Mouse (Mus musculus): ENCODE measurements at regions not wholly inside any gene's neighbourhood (a gene's known extent, or its start where the extent isn't known, plus 50 kb on each side); places are given as distances from the start of the nearest gene placed in this dataset.

DNA sequence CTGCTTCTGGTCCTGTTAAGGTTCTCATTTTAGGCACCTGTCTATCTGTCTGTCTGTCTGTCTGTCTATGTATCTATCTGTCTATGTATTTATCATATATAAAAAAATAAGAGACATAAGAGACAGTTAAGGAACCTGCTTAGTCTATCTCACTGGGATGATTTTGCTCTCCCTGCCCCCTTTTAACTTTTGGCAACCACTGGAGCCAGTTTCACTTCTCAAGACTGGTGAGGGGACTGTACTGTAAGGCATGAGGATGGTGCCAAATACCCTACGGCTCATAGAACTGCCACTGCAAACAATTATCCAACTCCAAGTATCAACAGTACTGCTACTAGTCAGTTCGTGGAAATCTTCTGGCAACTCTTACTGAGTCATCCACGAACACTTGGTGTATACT lies 111.2 kb upstream of the Zfp648 start:
- H3K9ac ChIP-seq (ENCODE audit: low read length), result no peak overlapping the region
- H3K27me3 ChIP-seq (ENCODE audit: control insufficient read depth, insufficient read depth, low read length), result no peaks in the 10 kb centered on the region
- 0 out of 2 replicates have a peak, but pooled peaks cover 3% of the 10 kb centered on the region for H3K9me3 ChIP-seq (replicated peaks; ENCODE audit: control insufficient read depth, low read length)
- H3K4me1 ChIP-seq (ENCODE audit: control insufficient read depth, insufficient read depth, low read length), result peaks cover 13% of the 10 kb centered on the region
- no peak overlapping the region for H3K4me3 ChIP-seq (ENCODE audit: low read length)
- no peak overlapping the region for H3K27ac ChIP-seq (ENCODE audit: low read length)
- no peak for ATAC-seq (replicated peaks; ENCODE audit: extremely low read depth, insufficient read depth, low FRiP score)
- WGBS, result 77% methylated on average over 3 of the region's 3 CpGs
- no peaks in the 10 kb centered on the region for H3K36me3 ChIP-seq (ENCODE audit: control insufficient read depth, insufficient read depth)
- no peak overlapping the region for H3K4me2 ChIP-seq (ENCODE audit: low read depth, low read length)

DNA sequence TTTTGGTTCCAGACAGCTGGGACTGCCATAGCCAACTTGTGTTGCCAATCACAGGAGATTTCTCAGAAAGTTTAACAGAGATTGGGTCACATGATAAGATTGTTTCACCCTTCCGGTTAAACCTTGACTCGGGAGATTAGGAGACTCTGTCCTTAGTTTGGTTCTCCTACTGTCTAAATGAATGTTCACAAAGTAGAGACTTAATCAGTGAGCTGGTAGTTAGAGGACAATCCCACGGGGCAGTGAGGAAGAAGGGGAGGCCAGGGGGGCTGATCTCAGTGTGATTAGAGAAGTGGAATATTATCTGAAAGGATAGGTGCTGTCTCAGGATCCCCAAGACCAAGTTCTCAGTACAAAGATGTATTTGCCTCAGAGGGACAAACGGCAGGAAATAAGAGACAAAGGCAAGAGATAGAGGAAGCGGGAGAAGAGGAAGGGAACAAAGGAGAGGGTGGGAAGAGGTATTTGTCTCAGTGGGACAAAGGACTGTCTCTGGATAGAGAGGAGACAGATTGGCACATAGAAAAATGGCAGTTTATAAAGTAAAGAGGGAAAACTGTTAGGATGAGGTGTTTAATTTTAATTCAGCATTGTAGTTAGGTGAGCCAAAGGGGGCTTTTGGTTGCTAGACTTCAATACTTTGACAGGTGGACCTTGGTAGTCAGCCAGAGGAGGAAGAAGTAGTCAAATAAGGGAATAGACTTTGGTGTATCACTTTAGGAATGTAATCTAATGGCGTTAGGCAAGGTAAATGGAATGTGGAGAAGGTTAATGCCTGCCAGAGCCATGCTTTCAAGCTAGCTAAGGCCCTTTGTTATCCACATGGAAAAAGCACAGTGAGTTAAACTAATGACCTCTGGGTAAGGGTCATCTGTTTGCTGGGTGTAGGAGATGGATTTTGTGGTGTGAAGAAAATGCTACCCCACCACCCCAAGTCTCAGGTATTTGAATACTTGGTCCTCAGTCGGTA lies 110.2 kb upstream of the Zfp648 start:
- Histone ChIP-seq H3K4me2 (ENCODE audit: low read depth, low read length) (no peak overlapping the region), H3K36me3 (ENCODE audit: control insufficient read depth, insufficient read depth) (no peaks in the 10 kb centered on the region), H3K27ac (ENCODE audit: low read length) (peak overlapping the region; percentile 14; the same call in 1 of the 2 replicates), H3K4me3 (ENCODE audit: low read length) (no peak overlapping the region), H3K4me1 (ENCODE audit: control insufficient read depth, insufficient read depth, low read length) (peaks cover 13% of the 10 kb centered on the region), H3K9ac (ENCODE audit: low read length) (no peak overlapping the region), H3K9me3 (replicated peaks; ENCODE audit: control insufficient read depth, low read length) (0 out of 2 replicates have a peak, but pooled peaks cover 3% of the 10 kb centered on the region), H3K27me3 (ENCODE audit: control insufficient read depth, insufficient read depth, low read length) (no peaks in the 10 kb centered on the region)
- 45% methylated on average over 7 of the region's 7 CpGs for WGBS
- ATAC-seq (replicated peaks; ENCODE audit: extremely low read depth, insufficient read depth, low FRiP score), result peak; percentile 49; the same call in 1 of the 2 replicates

DNA sequence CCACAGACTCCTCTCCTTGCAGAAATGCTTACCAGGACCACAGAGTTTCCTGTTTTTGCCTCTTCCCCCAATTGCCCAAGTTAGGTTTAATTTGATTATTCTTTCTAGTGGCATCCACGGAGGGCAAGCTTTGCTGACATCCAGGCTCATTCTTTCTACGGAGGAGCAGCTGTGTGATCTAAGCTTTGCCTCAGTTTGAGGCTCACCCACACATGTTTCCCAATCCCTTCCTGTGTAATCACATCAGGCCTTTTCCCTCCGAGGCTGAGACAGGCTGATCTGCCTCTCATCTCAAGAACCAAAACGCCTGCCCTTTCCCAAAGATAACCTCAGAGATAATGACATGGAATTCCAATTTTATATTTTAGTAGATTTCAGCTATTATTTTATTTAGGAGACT lies 107.4 kb upstream of the Zfp648 start:
- Histone ChIP-seq H3K9me3 (replicated peaks; ENCODE audit: control insufficient read depth, low read length) (no peaks in the 10 kb centered on the region), H3K4me1 (ENCODE audit: control insufficient read depth, insufficient read depth, low read length) (peaks cover 13% of the 10 kb centered on the region), H3K4me2 (ENCODE audit: low read depth, low read length) (no peak overlapping the region), H3K27ac (ENCODE audit: low read length) (no peak overlapping the region), H3K27me3 (ENCODE audit: control insufficient read depth, insufficient read depth, low read length) (no peaks in the 10 kb centered on the region), H3K9ac (ENCODE audit: low read length) (no peak overlapping the region), H3K4me3 (ENCODE audit: low read length) (no peak overlapping the region), H3K36me3 (ENCODE audit: control insufficient read depth, insufficient read depth) (no peaks in the 10 kb centered on the region)
- WGBS, result 68% methylated on average over 4 of the region's 4 CpGs
- ATAC-seq (replicated peaks; ENCODE audit: extremely low read depth, insufficient read depth, low FRiP score), result no peak

- H3K27me3 ChIP-seq (ENCODE audit: control insufficient read depth, insufficient read depth, low read length), result no peaks in the 10 kb centered on the region
- no peaks in the 10 kb centered on the region for H3K9me3 ChIP-seq (replicated peaks; ENCODE audit: control insufficient read depth, low read length)
- H3K36me3 ChIP-seq (ENCODE audit: control insufficient read depth, insufficient read depth), result no peaks in the 10 kb centered on the region
- H3K4me3 ChIP-seq (ENCODE audit: low read length), result no peak overlapping the region
- WGBS, result 60% methylated on average over 5 of the region's 5 CpGs
- H3K4me1 ChIP-seq (ENCODE audit: control insufficient read depth, insufficient read depth, low read length), result peaks cover 13% of the 10 kb centered on the region
- no peak for ATAC-seq (replicated peaks; ENCODE audit: extremely low read depth, insufficient read depth, low FRiP score)
- no peak overlapping the region for H3K4me2 ChIP-seq (ENCODE audit: low read depth, low read length)
- no peak overlapping the region for H3K9ac ChIP-seq (ENCODE audit: low read length)
- H3K27ac ChIP-seq (ENCODE audit: low read length), result no peak overlapping the region
Observed at GRCm38 (mm10) chr1:154094357-154094756, 106.6 kb upstream of the Zfp648 start.

- Histone ChIP-seq H3K4me1 (ENCODE audit: control insufficient read depth, insufficient read depth, low read length) (peaks cover 5% of the 10 kb centered on the region), H3K9ac (ENCODE audit: low read length) (no peak overlapping the region), H3K27me3 (ENCODE audit: control insufficient read depth, insufficient read depth, low read length) (no peaks in the 10 kb centered on the region), H3K36me3 (ENCODE audit: control insufficient read depth, insufficient read depth) (no peaks in the 10 kb centered on the region), H3K9me3 (replicated peaks; ENCODE audit: control insufficient read depth, low read length) (no peaks in the 10 kb centered on the region), H3K27ac (ENCODE audit: low read length) (no peak overlapping the region), H3K4me2 (ENCODE audit: low read depth, low read length) (no peak overlapping the region), H3K4me3 (ENCODE audit: low read length) (no peak overlapping the region)
- WGBS, result 86% methylated on average over 7 of the region's 7 CpGs
- ATAC-seq (replicated peaks; ENCODE audit: extremely low read depth, insufficient read depth, low FRiP score), result no peak
Observed at GRCm38 (mm10) chr1:154096113-154096512, 104.9 kb upstream of the Zfp648 start.

DNA sequence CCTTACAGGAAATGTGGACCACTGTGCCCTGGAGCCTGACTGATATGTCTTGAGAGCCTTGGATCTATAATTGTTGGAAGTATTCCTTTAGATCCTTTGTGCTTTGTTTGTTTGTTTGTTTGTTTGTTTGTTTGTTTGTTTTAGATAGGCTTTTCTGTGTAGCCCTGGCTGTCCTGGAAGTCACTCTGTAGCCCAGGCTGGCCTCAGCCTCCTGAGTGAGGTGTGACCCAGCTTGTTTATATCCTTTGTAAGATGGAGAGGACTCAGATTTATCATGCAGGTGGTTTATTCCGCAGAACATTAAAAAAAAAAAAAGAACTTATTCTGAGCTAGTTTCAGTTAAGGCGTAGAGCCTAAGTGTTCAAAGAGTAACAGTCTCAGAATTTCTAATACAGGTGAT lies 104.1 kb upstream of the Zfp648 start:
- ATAC-seq (replicated peaks; ENCODE audit: extremely low read depth, insufficient read depth, low FRiP score), result no peak
- H3K27ac ChIP-seq (ENCODE audit: low read length), result no peak overlapping the region
- H3K4me3 ChIP-seq (ENCODE audit: low read length), result no peak overlapping the region
- no peaks in the 10 kb centered on the region for H3K9me3 ChIP-seq (replicated peaks; ENCODE audit: control insufficient read depth, low read length)
- no peak overlapping the region for H3K9ac ChIP-seq (ENCODE audit: low read length)
- no peaks in the 10 kb centered on the region for H3K36me3 ChIP-seq (ENCODE audit: control insufficient read depth, insufficient read depth)
- H3K27me3 ChIP-seq (ENCODE audit: control insufficient read depth, insufficient read depth, low read length), result no peaks in the 10 kb centered on the region
- no peaks in the 10 kb centered on the region for H3K4me1 ChIP-seq (ENCODE audit: control insufficient read depth, insufficient read depth, low read length)
- WGBS, result 93% methylated on average over 2 of the region's 2 CpGs
- H3K4me2 ChIP-seq (ENCODE audit: low read depth, low read length), result no peak overlapping the region

GRCm38 (mm10) chr1:154097656-154098055 lies 103.3 kb upstream of the Zfp648 start:
- WGBS, result 39% methylated on average over 6 of the region's 6 CpGs

DNA sequence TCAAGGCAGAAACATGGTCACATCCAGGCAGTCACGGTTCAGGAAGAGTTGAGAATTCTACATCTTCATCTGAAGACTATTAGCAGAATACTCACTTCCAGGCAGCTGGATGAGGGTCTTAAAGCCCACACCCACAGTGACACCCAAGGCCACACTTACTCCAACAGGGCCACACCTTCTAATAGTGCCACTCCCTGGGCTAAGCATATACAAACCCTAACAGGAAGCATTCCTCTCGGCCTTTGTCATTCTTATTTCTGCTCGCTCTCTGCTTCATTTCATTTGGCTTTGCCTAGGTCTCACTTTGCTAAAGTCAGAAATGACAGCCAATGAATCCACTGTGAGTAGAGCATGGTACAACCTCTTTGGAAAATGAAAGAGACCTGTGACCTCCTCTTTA lies 100.4 kb upstream of the Zfp648 start:
- WGBS, result 83% methylated on average over 3 of the region's 3 CpGs

More at GRCm38 (mm10) chr1:154097656-154098055, 103.3 kb upstream of the Zfp648 start:
- no peaks in the 10 kb centered on the region for H3K27me3 ChIP-seq (ENCODE audit: control insufficient read depth, insufficient read depth, low read length)
- H3K4me1 ChIP-seq (ENCODE audit: control insufficient read depth, insufficient read depth, low read length), result peaks cover 2% of the 10 kb centered on the region
- no peak for ATAC-seq (replicated peaks; ENCODE audit: extremely low read depth, insufficient read depth, low FRiP score)
- H3K9ac ChIP-seq (ENCODE audit: low read length), result no peak overlapping the region
- no peak overlapping the region for H3K4me3 ChIP-seq (ENCODE audit: low read length)
- H3K9me3 ChIP-seq (replicated peaks; ENCODE audit: control insufficient read depth, low read length), result no peaks in the 10 kb centered on the region
- no peaks in the 10 kb centered on the region for H3K36me3 ChIP-seq (ENCODE audit: control insufficient read depth, insufficient read depth)
- H3K4me2 ChIP-seq (ENCODE audit: low read depth, low read length), result no peak overlapping the region
- no peak overlapping the region for H3K27ac ChIP-seq (ENCODE audit: low read length)

GRCm38 (mm10) chr1:154101433-154101832 lies 99.6 kb upstream of the Zfp648 start:
- H3K4me1 ChIP-seq (ENCODE audit: control insufficient read depth, insufficient read depth, low read length), result peaks cover 13% of the 10 kb centered on the region
- H3K27ac ChIP-seq (ENCODE audit: low read length), result no peak overlapping the region
- H3K36me3 ChIP-seq (ENCODE audit: control insufficient read depth, insufficient read depth), result no peaks in the 10 kb centered on the region
- no peak for ATAC-seq (replicated peaks; ENCODE audit: extremely low read depth, insufficient read depth, low FRiP score)
- H3K4me3 ChIP-seq (ENCODE audit: low read length), result no peak overlapping the region
- H3K4me2 ChIP-seq (ENCODE audit: low read depth, low read length), result no peak overlapping the region
- no peaks in the 10 kb centered on the region for H3K9me3 ChIP-seq (replicated peaks; ENCODE audit: control insufficient read depth, low read length)
- no peak overlapping the region for H3K9ac ChIP-seq (ENCODE audit: low read length)
- WGBS, result 84% methylated on average over 1 of the region's 1 CpGs
- no peaks in the 10 kb centered on the region for H3K27me3 ChIP-seq (ENCODE audit: control insufficient read depth, insufficient read depth, low read length)

More for the DNA sequence above, 100.4 kb upstream of the Zfp648 start:
- H3K9me3 ChIP-seq (replicated peaks; ENCODE audit: control insufficient read depth, low read length), result no peaks in the 10 kb centered on the region
- H3K4me1 ChIP-seq (ENCODE audit: control insufficient read depth, insufficient read depth, low read length), result peaks cover 13% of the 10 kb centered on the region
- H3K9ac ChIP-seq (ENCODE audit: low read length), result no peak overlapping the region
- no peak overlapping the region for H3K4me3 ChIP-seq (ENCODE audit: low read length)
- no peak for ATAC-seq (replicated peaks; ENCODE audit: extremely low read depth, insufficient read depth, low FRiP score)
- no peaks in the 10 kb centered on the region for H3K27me3 ChIP-seq (ENCODE audit: control insufficient read depth, insufficient read depth, low read length)
- H3K27ac ChIP-seq (ENCODE audit: low read length), result no peak overlapping the region
- no peak overlapping the region for H3K4me2 ChIP-seq (ENCODE audit: low read depth, low read length)
- no peaks in the 10 kb centered on the region for H3K36me3 ChIP-seq (ENCODE audit: control insufficient read depth, insufficient read depth)
